ENCODE assay signal across 8 mouse cellular contexts in genomic region chr3:122316621-122317020, GRCm38 (mm10). TPM values are rescaled to one million over a fixed set of nuclear protein-coding genes. Genes with fewer than 3 reads are reported as not detected.
DNase-seq lines count a peak whose midpoint lies in the region; ATAC-seq and TF ChIP-seq lines count a peak whose summit lies in the region.

No protein-coding gene starts in this region.

- peak; percentile 88 for ATAC-seq in lung, embryonic 15.5 days (ENCODE audit: borderline replicate concordance, extremely low read depth, low FRiP score, low TSS enrichment)
- ATAC-seq in limb, embryonic 14.5 days (ENCODE audit: low FRiP score, low read depth), result no peak
- ATAC-seq in stomach, embryonic 15.5 days (ENCODE audit: insufficient read depth, low FRiP score, low read depth), result peak; percentile 50; the same call in 1 of the 2 replicates

- peak; percentile 26 for DNase-seq in adrenal gland, postnatal 10 days
- DNase-seq in adrenal gland, postnatal 25 days, result no peak
- DNase-seq in lung, postnatal 14 days, result no peak
- DNase-seq in limb, embryonic 14.5 days (ENCODE audit: low spot score), result no peak
- DNase-seq in cerebellum, adult 11-12 months, result no peak
- no peak for DNase-seq in layer of hippocampus, postnatal 25 days (ENCODE audit: extremely low spot score in 1 of 2, low spot score in 1 of 2)

- H3K4me2 ChIP-seq in lung, embryonic 15.5 days, result peak overlapping the region; percentile 43
- peak overlapping the region; percentile 5; the same call in 1 of the 2 replicates for H3K4me2 ChIP-seq in limb, embryonic 14.5 days (replicated peaks; ENCODE audit: low read depth, low read length, severe bottlenecking)
- H3K4me2 ChIP-seq in stomach, embryonic 15.5 days, result peak overlapping the region; percentile 11

- no peaks in the 10 kb centered on the region for H3K27me3 ChIP-seq in lung, embryonic 15.5 days
- H3K27me3 ChIP-seq in limb, embryonic 14.5 days (ENCODE audit: control insufficient read depth, insufficient read depth, low read length), result no peaks in the 10 kb centered on the region; the same call in 1 of the 2 replicates
- no peaks in the 10 kb centered on the region for H3K27me3 ChIP-seq in stomach, embryonic 15.5 days (replicated peaks)

- H3K4me1 ChIP-seq in lung, embryonic 15.5 days, result peaks cover 4% of the 10 kb centered on the region
- peaks cover 7% of the 10 kb centered on the region for H3K4me1 ChIP-seq in limb, embryonic 14.5 days (ENCODE audit: control insufficient read depth, insufficient read depth, low read length)
- H3K4me1 ChIP-seq in stomach, embryonic 15.5 days, result 0 out of 2 replicates have a peak, but pooled peaks cover 6% of the 10 kb centered on the region

- no peak overlapping the region for H3K9ac ChIP-seq in lung, embryonic 15.5 days
- H3K9ac ChIP-seq in limb, embryonic 14.5 days (ENCODE audit: low read depth, low read length, severe bottlenecking), result no peak overlapping the region
- no peak overlapping the region for H3K9ac ChIP-seq in stomach, embryonic 15.5 days

- no peaks in the 10 kb centered on the region for H3K9me3 ChIP-seq in lung, embryonic 15.5 days
- H3K9me3 ChIP-seq in limb, embryonic 14.5 days (ENCODE audit: control insufficient read depth, low read length), result no peaks in the 10 kb centered on the region
- no peaks in the 10 kb centered on the region for H3K9me3 ChIP-seq in stomach, embryonic 15.5 days

- WGBS in lung, embryonic 15.5 days, result 13% methylated on average over 11 of the region's 11 CpGs
- WGBS in limb, embryonic 14.5 days, result 23% methylated on average over 11 of the region's 11 CpGs
- WGBS in stomach, embryonic 15.5 days, result 21% methylated on average over 11 of the region's 11 CpGs

- no peak for TF ChIP-seq POLR2A in limb, embryonic 14.5 days (IDR thresholded peaks at IDR 0.05; ENCODE audit: borderline replicate concordance, extremely low read depth, insufficient read depth, insufficient read length)

- peak overlapping the region; percentile 63 for H3K27ac ChIP-seq in lung, embryonic 15.5 days
- no peak overlapping the region for H3K27ac ChIP-seq in limb, embryonic 14.5 days (replicated peaks; ENCODE audit: low read depth, low read length)
- H3K27ac ChIP-seq in stomach, embryonic 15.5 days, result no peak overlapping the region

- peak overlapping the region; percentile 13; the same call in 1 of the 2 replicates for H3K4me3 ChIP-seq in lung, embryonic 15.5 days
- no peak overlapping the region for H3K4me3 ChIP-seq in limb, embryonic 14.5 days (replicated peaks; ENCODE audit: low read length)
- no peak overlapping the region for H3K4me3 ChIP-seq in stomach, embryonic 15.5 days (replicated peaks)

- no peaks in the 10 kb centered on the region for H3K36me3 ChIP-seq in lung, embryonic 15.5 days
- H3K36me3 ChIP-seq in limb, embryonic 14.5 days (ENCODE audit: control insufficient read depth, insufficient read depth, low read length), result no peaks in the 10 kb centered on the region
- no peaks in the 10 kb centered on the region for H3K36me3 ChIP-seq in stomach, embryonic 15.5 days

RNA-seq across cellular contexts. Expression of gene Bcar3, which starts 22.7 kb away (rescaled TPM):
- 10 to 100 TPM; 42.4 to 43.9 TPM for total RNA-seq in adrenal gland, postnatal 10 days (2021)
- 40.0 and 55.1 TPM in 2 replicates for total RNA-seq in adrenal gland, postnatal 25 days (2021)
- 14.7 and 16.2 TPM in 2 replicates for polyA plus RNA-seq in lung, embryonic 15.5 days (2015; fragmentation: Nextera tagmentation; extraction: Ambion mirVana)
- polyA plus RNA-seq in limb, embryonic 14.5 days (2012; rRNA removed), result 7.8 and 13.2 TPM in 2 replicates
- polyA plus RNA-seq in limb, embryonic 14.5 days (2014; fragmentation: Nextera tagmentation; extraction: Ambion mirVana), result 7.9 TPM in 2 replicates
- polyA plus RNA-seq in stomach, embryonic 15.5 days (2015; fragmentation: Nextera tagmentation; extraction: Ambion mirVana), result 14.1 and 15.8 TPM in 2 replicates
- total RNA-seq in layer of hippocampus, postnatal 25 days (2021), result 1 to 10 TPM; 8.4 to 9.3 TPM

RNA-seq across cellular contexts. Expression of gene Dnttip2, which starts 42.4 kb away (rescaled TPM):
- 10 to 100 TPM; 40.0 to 45.0 TPM for total RNA-seq in adrenal gland, postnatal 10 days (2021)
- 41.9 and 43.5 TPM in 2 replicates for total RNA-seq in adrenal gland, postnatal 25 days (2021)
- polyA plus RNA-seq in lung, embryonic 15.5 days (2015; fragmentation: Nextera tagmentation; extraction: Ambion mirVana), result 60.5 and 67.8 TPM in 2 replicates
- 22.8 and 41.7 TPM in 2 replicates for polyA plus RNA-seq in limb, embryonic 14.5 days (2012; rRNA removed)
- polyA plus RNA-seq in limb, embryonic 14.5 days (2014; fragmentation: Nextera tagmentation; extraction: Ambion mirVana), result 62.4 and 66.3 TPM in 2 replicates
- polyA plus RNA-seq in stomach, embryonic 15.5 days (2015; fragmentation: Nextera tagmentation; extraction: Ambion mirVana), result 63.5 and 72.7 TPM in 2 replicates
- 10 to 100 TPM; 30.8 to 35.0 TPM for total RNA-seq in layer of hippocampus, postnatal 25 days (2021)
